Mouse (Mus musculus) ES-Bruce4 (cell line): Measurements from ENCODE around the gene Ppa1. TPM values are rescaled to one million over a fixed set of nuclear protein-coding genes. Genes with fewer than 3 reads are reported as not detected.
A peak's percentile ranks its signal among the peaks of the same experiment; 100 is the strongest.

Source experiments
- H3K27ac ChIP-seq: 2 replicates; pipeline ENCODE4 v1.5.1; 2012; ENCODE audit warnings: low read length, inconsistent platforms; ENCODE audit not compliant: insufficient read depth
- H3K27me3 ChIP-seq: 2 replicates; pipeline ENCODE4 v1.6.1; 2012; ENCODE audit warnings: mild to moderate bottlenecking, low read length, inconsistent platforms; ENCODE audit not compliant: control insufficient read depth, poor library complexity, insufficient read depth, severe bottlenecking
- H3K36me3 ChIP-seq: 2 replicates; pipeline ENCODE4 v1.6.1; 2012; ENCODE audit warnings: inconsistent platforms, mild to moderate bottlenecking, low read length, moderate library complexity; ENCODE audit not compliant: control insufficient read depth, poor library complexity, insufficient read depth, severe bottlenecking
- H3K4me1 ChIP-seq: one replicate; pipeline ENCODE4 v1.8.1; 2011; ENCODE audit warnings: low read length; ENCODE audit not compliant: control insufficient read depth, insufficient read depth
- H3K4me3 ChIP-seq: 2 replicates; pipeline ENCODE4 v1.5.1; 2011; ENCODE audit warnings: low read depth, mild to moderate bottlenecking, low read length
- H3K9ac ChIP-seq: 2 replicates; pipeline ENCODE4 v1.6.1; 2012; ENCODE audit warnings: low read depth, mild to moderate bottlenecking, inconsistent platforms; ENCODE audit not compliant: poor library complexity, severe bottlenecking
- H3K9me3 ChIP-seq: replicated peaks from 2 replicates; pipeline ENCODE4 v1.6.1; 2012; ENCODE audit warnings: mild to moderate bottlenecking, low read length, inconsistent platforms; ENCODE audit not compliant: control insufficient read depth, poor library complexity, insufficient read depth, severe bottlenecking
- CTCF ChIP-seq: IDR thresholded peaks from one replicate; pipeline ENCODE4 v1.8.1; 2011; ENCODE audit warnings: low read depth, low read length
- EP300 ChIP-seq: IDR thresholded peaks from 2 replicates; pipeline ENCODE4 v1.6.1; 2011; ENCODE audit warnings: low read depth, low read length; ENCODE audit not compliant: insufficient read depth
- POLR2A ChIP-seq: IDR thresholded peaks from one replicate; pipeline ENCODE4 v1.8.1; 2011; ENCODE audit warnings: low read length; ENCODE audit not compliant: insufficient read depth
- polyA plus RNA-seq: library from polyadenylated mRNA; stranded (reverse); fragments of >200 nt; gene quantifications from 2 replicates; pipeline ENCODE4 v1.2.4, GENCODE M21; 2011; ENCODE audit warnings: low read depth; ENCODE audit not compliant: missing spikeins, insufficient read depth, insufficient read length

The Ppa1 gene
- polyA plus RNA-seq, 1 experiment: 149 TPM

GRCm38 (mm10) chr10:61696560-61696823 lies 48.1 kb downstream of the Ppa1 start:
- Histone ChIP-seq H3K27ac (no peak overlapping the region), H3K27me3 (no peaks in the 10 kb centered on the region), H3K9me3 (no peaks in the 10 kb centered on the region), H3K9ac (peak overlapping the region; percentile 64), H3K4me1 (peaks cover 2% of the 10 kb centered on the region), H3K36me3 (peaks cover 4% of the 10 kb centered on the region; the same call in 1 of the 2 replicates), H3K4me3 (peak overlapping the region; percentile 85)
- TF ChIP-seq EP300: no peak
- TF ChIP-seq POLR2A: no peak
- TF ChIP-seq CTCF: no peak

DNA sequence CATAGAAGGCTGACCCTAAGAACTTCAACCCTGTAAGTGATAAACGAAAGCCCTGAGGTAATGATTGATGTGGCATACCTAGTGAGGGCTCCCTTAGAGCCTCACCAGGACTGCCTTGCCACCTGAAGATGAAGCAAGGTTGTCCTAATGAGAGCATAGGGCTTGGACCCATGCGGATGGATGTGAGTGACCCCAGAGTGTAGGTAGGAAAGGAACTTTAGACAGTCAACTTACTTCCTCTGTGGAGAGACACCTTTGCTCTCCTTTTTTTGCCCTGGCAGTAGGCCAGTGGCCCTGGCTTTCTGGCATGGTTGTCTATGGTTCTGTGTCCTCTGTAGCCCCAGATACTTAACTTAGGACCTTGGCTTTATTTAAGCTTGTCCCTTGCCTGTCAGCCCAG lies 48.7 kb downstream of the Ppa1 start:
- H3K36me3 ChIP-seq: 0 out of 2 replicates have a peak, but pooled peaks cover 3% of the 10 kb centered on the region
- H3K9me3 ChIP-seq: no peaks in the 10 kb centered on the region
- H3K9ac ChIP-seq: peak overlapping the region; percentile 64; the same call in 1 of the 2 replicates
- no peaks in the 10 kb centered on the region for H3K27me3 ChIP-seq
- TF ChIP-seq EP300 (no peak), CTCF (no peak)
- no peak overlapping the region for H3K27ac ChIP-seq
- H3K4me3 ChIP-seq: no peak overlapping the region; the same call in 1 of the 2 replicates
- H3K4me1 ChIP-seq: peaks cover 2% of the 10 kb centered on the region

DNA sequence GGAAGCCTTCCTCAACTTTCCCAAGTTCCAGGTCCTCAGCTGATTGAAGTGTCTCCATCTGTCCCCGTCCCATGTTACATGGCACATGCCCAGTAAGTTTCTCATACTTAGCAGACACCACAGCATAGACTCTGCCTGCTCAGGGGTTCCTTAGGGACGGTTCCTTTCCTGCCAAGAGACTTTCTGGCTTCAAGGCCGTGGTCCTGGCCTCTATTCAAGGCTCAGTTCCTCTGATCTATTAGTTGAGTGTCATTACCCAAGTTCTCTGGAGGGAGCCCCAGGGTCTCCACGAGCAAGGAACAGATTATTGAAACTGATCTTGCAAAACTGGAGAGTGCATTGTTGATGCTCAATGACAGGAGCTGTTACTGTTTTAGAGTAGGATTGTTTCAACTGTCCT lies 56.3 kb downstream of the Ppa1 start:
- TF ChIP-seq EP300 (no peak), POLR2A (no peak), CTCF (no peak)
- Histone ChIP-seq H3K9ac (no peak overlapping the region), H3K4me1 (no peaks in the 10 kb centered on the region), H3K27me3 (no peaks in the 10 kb centered on the region), H3K36me3 (no peaks in the 10 kb centered on the region), H3K9me3 (no peaks in the 10 kb centered on the region), H3K4me3 (no peak overlapping the region), H3K27ac (no peak overlapping the region)

DNA sequence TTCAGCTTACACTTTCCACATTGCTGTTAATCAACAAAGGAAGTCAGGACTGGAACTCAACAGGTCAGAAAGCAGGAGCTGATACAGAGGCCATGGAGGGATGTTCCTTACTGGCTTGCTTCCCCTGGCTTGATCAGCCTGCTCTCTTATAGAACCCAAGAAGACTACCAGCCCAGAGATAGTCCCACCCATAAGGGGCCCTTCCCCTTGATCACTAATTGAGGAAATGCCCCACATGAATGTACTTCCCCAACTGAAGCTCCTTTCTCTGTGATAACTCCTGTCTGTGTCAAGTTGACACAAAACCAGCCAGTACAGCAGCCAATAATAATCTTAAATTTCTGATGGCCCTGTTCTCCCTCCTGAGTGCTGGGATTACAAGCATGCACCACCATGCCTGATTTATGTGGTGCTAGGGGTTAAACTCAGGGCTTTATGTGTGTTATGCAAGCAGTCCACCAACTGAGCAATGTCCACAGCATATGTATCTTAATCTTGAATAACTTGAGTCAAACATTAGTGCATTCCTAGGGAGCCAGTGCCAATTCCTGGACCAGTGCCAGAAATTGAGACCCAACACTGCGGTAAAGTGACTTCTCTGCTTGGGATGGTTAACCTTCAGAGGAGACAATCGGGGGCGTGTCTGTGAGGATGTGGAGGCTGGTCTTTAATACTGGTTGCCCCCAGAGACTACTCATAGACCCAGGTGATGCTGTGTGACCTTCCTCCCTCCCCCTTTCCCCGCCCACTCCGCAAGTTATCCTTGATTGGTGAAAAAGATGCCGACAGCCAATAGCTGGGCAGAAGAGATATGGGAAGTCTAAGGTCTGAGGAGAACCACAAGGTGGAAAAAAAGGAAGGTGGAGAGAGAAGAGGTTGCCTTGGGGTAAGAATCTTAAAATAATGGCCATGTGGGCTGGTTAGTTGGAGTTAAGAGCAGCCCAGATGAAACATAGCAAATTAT lies 58.3 kb downstream of the Ppa1 start:
- H3K4me1 ChIP-seq: no peaks in the 10 kb centered on the region
- no peaks in the 10 kb centered on the region for H3K9me3 ChIP-seq
- TF ChIP-seq EP300: no peak
- TF ChIP-seq POLR2A: no peak
- TF ChIP-seq CTCF: no peak
- no peak overlapping the region for H3K9ac ChIP-seq
- no peak overlapping the region for H3K4me3 ChIP-seq
- H3K36me3 ChIP-seq: no peaks in the 10 kb centered on the region
- H3K27ac ChIP-seq: no peak overlapping the region
- no peaks in the 10 kb centered on the region for H3K27me3 ChIP-seq

DNA sequence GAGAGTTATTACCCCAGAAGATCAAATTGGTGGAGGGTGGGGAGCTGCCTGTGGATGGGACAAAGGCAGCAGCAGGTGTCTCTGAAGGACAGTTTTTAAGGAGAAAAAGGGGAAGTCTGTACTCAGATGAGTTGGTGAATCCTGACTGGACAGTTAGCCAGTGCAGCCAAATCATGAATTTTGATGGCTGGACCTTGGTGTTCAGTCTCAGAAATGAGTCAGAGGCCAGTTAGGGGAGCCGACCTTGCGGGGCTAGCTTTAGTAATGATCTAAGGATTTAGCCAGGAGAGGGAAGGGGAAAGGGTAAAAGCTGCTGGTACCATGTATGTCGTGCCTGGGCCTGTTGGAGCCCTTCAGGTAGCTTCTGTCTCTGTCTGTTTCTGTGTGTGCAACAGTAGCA lies 65.2 kb downstream of the Ppa1 start:
- H3K9me3 ChIP-seq: no peaks in the 10 kb centered on the region
- no peaks in the 10 kb centered on the region for H3K4me1 ChIP-seq
- H3K9ac ChIP-seq: no peak overlapping the region
- H3K27ac ChIP-seq: no peak overlapping the region
- no peaks in the 10 kb centered on the region for H3K27me3 ChIP-seq
- H3K36me3 ChIP-seq: no peaks in the 10 kb centered on the region
- no peak overlapping the region for H3K4me3 ChIP-seq
- no peak for TF ChIP-seq EP300
- no peak for TF ChIP-seq POLR2A
- no peak for TF ChIP-seq CTCF

DNA sequence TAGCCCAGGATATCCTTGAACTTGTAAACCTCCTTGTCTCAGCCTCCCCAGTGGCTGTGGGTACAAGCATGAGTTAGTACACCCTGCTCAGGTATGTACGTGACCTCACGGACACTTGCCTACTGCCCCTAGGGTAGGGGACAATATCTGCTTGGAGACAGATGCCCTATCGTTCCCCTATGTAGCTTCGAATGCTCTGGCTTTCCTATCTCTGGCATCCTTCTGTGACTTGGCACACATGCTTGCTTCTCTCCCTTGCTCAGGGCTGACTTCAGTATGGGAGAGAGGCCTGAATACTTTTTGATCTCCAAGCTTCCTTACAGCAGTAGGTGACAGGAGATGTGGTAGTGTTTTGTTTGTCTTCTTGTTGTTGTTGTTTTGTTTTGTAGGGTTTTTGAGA lies 65.8 kb downstream of the Ppa1 start:
- H3K36me3 ChIP-seq: no peaks in the 10 kb centered on the region
- H3K9me3 ChIP-seq: no peaks in the 10 kb centered on the region
- H3K9ac ChIP-seq: no peak overlapping the region
- H3K27ac ChIP-seq: no peak overlapping the region
- no peaks in the 10 kb centered on the region for H3K4me1 ChIP-seq
- TF ChIP-seq CTCF (no peak), POLR2A (no peak), EP300 (no peak)
- H3K4me3 ChIP-seq: no peak overlapping the region
- H3K27me3 ChIP-seq: no peaks in the 10 kb centered on the region
